Mouse (Mus musculus): ENCODE results near the gene Trp53rkb. TPM values are rescaled to one million over a fixed set of nuclear protein-coding genes. Genes with fewer than 3 reads are reported as not detected.

The Trp53rkb gene
- total RNA-seq, 2 experiments from 2014 or later = 1.5 to 4.5 TPM

DNA sequence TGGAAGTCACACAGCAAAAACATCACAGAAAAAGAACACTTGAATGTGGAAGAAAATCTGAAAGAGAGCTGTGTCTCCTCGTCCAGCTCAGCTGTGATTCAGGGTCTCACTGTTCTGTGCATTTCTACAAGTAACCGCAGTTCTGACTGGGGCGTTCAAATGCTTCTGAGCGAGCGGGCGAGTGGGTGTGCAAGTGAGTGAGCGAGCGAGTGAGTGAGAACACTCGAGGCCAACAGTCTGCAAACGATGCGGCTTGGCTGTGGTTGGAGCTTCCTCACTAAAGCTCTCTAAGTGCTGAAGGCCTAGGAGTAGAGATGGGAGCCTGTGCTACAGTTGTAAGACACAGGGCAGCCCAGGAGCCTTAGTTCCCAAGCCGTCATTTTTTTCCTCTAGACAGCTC is 36.0 kb downstream of the Trp53rkb start:
- no peak for ATAC-seq (ENCODE audit: poor library complexity, severe bottlenecking)

- no peak for ATAC-seq (ENCODE audit: poor library complexity, severe bottlenecking)
Observed at GRCm38 (mm10) chr2:166830350-166830749, 38.0 kb downstream of the Trp53rkb start.

GRCm38 (mm10) chr2:166834091-166834490 is 41.8 kb downstream of the Trp53rkb start:
- ATAC-seq (ENCODE audit: poor library complexity, severe bottlenecking) = no peak

GRCm38 (mm10) chr2:166834796-166835195 is 42.5 kb downstream of the Trp53rkb start:
- no peak for ATAC-seq (ENCODE audit: poor library complexity, severe bottlenecking)

- no peak for ATAC-seq (ENCODE audit: poor library complexity, severe bottlenecking)
Observed at GRCm38 (mm10) chr2:166835581-166835980, 43.2 kb downstream of the Trp53rkb start.

DNA sequence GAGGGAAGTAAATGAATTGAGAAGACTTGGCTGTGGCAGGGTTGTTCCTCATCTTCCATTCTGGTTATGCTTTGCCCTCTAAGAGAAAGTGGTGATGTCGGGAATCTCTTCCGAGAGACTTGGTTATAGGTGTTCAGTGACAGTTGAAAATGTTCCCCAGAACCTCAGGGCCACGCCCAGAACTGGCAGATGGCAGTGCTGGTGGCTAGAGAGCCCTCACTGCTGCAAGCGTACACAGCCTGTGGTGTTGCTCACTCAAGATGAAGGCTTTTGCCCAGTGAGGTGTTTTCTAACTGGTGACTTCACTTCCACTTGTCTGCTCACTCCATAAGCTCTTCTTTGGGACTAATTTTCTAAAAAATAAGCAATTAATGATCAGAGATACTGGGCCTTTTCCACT is 49.5 kb downstream of the Trp53rkb start:
- ATAC-seq (ENCODE audit: poor library complexity, severe bottlenecking) = no peak

Other genes starting within 250 kb of the Trp53rkb start
- gene Prex1, start 78.7 kb upstream of the Trp53rkb start, total RNA-seq (2015) = 75.3 and 85.4 TPM in 2 replicates
- gene Prex1, start 78.7 kb upstream of the Trp53rkb start, total RNA-seq (2017) = 61.1 and 73.3 TPM in 2 replicates
- 13.0 and 13.9 TPM in 2 replicates for gene Arfgef2, start 13.1 kb downstream of the Trp53rkb start, total RNA-seq (2015)
- gene Arfgef2, start 13.1 kb downstream of the Trp53rkb start, total RNA-seq (2017) = 11.5 and 18.7 TPM in 2 replicates
- 87.8 and 109 TPM in 2 replicates for gene Cse1l, start 113.5 kb downstream of the Trp53rkb start, total RNA-seq (2015)
- 74.4 and 83.1 TPM in 2 replicates for gene Cse1l, start 113.5 kb downstream of the Trp53rkb start, total RNA-seq (2017)
- 28.5 and 36.0 TPM in 2 replicates for gene Stau1, start 203.8 kb downstream of the Trp53rkb start, total RNA-seq (2015)
- gene Stau1, start 203.8 kb downstream of the Trp53rkb start, total RNA-seq (2017) = 28.9 and 32.6 TPM in 2 replicates
- gene Ddx27, start 222.7 kb downstream of the Trp53rkb start, total RNA-seq (2015) = 14.5 and 15.3 TPM in 2 replicates
- gene Ddx27, start 222.7 kb downstream of the Trp53rkb start, total RNA-seq (2017) = 48.1 and 50.4 TPM in 2 replicates

Measured in megakaryocyte, adult 5-6 weeks (primary cell).